Mouse (Mus musculus) stomach, postnatal 0 days (tissue): ENCODE measurements around the gene Sept6.

Experiments
- CTCF ChIP-seq: IDR thresholded peaks from 2 replicates; pipeline ENCODE4 v1.5.1; 2016; ENCODE audit warnings: antibody characterized with exemption, low read depth, mild to moderate bottlenecking, moderate library complexity
- EP300 ChIP-seq: optimal IDR thresholded peaks from 2 replicates; pipeline ENCODE3; 2016; ENCODE audit warnings: antibody characterized with exemption

DNA sequence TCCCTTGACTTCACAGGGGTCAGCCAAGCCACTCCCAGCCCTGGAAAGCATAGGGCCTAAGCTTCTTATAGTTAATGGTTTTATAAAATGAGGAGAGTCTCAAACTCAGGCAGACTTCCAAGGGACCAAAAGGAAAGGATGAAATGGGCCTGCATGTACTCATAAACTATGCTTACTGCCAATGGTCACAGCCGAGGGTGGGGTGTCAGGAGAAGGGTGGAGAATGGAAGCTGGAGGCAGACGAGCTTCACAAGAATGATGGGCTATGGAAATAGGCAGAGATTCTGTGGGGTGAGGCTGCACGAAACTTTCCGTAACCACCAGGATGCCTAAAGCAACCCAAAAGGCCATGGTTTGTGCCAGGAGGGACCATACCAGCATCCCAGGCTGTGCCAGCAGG lies 15.3 kb downstream of the Sept6 start:
- TF ChIP-seq CTCF, result no peak
- no peak for TF ChIP-seq EP300
